Mouse (Mus musculus): ENCODE data around the gene Sart1. TPM values are rescaled to one million over a fixed set of nuclear protein-coding genes. Genes with fewer than 3 reads are reported as not detected.

Sart1 gene
- 100 to 1,000 TPM in 1 of 2 experiments, 10 to 100 TPM in 1; 98.7 to 123 TPM for total RNA-seq (2021)
- long read RNA-seq, experiment 1, full-length matches to known transcripts: 67 of 99 reads
- long read RNA-seq, experiment 1, partial matches to known transcripts: 19 of 99 reads
- long read RNA-seq, experiment 1, other reads (novel, unspliced or antisense): 13 of 99 reads
- long read RNA-seq, experiment 2, full-length matches to known transcripts: 174 of 231 reads
- long read RNA-seq, experiment 2, partial matches to known transcripts: 21 of 231 reads
- long read RNA-seq, experiment 2, other reads (novel, unspliced or antisense): 36 of 231 reads

DNA sequence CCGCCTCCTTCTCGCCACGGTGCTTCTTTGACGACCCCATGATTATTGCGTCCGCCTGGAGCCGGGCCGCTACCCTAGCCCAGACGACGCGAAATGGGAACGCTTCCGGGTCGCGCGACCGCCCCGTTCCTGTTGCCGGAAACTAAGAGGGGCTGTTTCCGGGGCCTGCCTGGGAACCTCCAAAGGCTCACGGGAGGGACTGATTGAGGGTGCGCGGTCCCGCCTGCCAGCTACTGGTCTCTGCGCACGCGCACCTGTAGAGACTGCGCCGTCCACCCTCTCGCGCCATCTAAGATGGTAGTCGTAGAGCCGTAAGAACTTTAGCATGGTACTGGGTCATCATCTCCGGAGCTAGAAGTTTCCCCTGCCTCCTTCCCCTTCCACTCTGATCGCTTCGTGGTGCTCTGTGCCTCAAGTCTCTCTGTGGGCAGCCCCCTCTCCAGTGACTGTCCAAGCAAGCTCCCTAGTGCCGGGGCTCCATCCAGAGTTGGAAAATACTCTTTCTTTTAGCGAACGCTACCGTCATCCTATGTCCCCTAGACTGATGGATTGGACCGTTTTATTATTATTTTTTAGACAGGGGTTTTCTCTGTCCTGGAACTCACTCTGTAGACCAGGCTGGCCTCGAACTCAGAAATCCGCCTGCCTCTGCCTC is at the start of gene Sart1:
Gene Sart1, minus strand, starts transcription at position 116 of the 655 bp plus-strand sequence.
- peak; percentile 86 to 90 for DNase-seq (ENCODE audit: low spot score in 2 of 2)

DNA sequence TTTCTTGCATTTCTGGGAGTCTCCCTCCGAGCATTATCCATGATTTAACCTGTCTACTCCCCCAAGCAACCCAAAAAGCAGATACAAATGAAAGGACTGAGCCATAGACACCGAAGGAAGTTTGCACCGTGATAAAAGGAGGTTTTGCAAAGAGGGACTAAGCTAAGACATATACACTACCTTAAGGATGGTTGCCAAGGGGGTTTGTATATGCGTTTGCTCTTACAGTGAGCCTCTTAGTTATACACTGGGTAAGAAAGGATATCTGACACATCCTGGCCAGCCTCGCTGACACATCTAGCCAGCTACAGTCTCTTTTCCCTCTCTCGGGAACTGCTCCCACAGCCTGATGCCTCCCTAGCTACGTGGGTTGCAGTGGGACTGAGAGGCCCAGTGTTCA is 45.4 kb upstream of the Sart1 start:
- no peak for DNase-seq (ENCODE audit: low spot score in 2 of 2)

DNA sequence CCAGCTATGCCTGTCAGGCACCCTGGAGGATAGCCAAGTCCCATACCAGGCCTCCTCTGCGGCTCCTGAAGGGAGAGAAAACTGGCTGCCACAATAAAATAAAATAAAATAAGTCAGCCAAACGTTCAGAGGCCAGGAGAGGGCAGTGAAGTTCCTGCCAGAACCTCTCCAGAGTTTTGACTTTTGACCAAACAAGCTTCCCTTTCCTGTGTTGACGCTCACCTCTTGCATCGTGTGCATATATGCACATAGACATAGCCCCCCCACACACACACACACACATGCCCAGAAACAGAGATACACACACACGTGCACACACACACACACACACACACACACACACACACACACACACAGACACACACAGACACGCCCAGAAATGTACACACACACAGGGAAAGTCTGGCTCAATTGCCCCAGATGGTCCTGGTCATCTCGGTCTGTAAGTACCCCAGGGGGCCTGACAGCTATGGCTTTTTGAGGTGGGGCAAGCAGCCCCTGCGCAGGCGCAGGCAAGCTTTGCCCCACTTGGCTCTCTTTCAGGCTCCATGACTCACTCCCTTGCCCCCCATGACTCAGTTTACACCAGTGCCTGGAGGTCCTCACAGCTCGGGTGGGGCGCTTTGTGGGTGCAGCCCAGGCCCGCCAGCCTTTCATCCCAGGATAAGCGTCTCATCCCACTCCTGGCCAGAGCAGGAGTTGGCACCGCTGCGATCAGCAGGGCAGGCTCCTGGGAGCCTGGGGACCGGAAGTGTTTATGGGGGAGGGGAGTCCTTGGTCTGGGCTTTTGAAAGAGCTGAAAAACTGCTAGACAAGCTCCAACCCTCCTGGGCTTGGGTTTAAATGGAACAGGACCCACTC is 44.7 kb upstream of the Sart1 start:
- peak in 1 of 2 experiments; percentile 29 for DNase-seq (ENCODE audit: low spot score in 2 of 2)

DNA sequence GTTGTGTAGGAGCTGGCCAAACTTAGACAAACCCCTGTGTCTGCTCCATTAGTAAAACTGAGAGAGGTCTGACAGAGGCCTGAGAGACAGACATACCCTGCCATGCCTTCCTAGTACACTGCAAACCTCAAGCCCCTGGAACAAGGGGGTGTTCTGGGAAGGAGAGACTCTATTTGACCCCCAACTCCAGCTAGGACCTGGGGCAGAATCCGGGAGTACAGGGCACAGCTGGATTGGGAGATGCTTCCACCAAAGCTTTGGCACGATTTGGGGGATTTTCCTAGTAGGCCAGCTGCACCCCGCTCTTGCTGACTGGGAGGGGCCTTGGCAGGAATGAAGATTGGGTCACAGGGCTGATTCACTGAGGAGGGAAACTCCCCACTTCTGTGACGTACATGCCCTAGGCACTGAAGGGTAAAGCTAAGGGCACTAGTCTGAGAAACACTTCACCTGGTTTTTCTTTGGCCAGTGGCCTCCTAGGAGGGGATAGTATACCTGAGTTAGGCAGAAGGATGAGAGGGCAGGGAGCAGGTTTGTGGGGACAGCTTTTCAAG is 43.5 kb upstream of the Sart1 start:
- no peak for DNase-seq (ENCODE audit: low spot score in 2 of 2)

DNA sequence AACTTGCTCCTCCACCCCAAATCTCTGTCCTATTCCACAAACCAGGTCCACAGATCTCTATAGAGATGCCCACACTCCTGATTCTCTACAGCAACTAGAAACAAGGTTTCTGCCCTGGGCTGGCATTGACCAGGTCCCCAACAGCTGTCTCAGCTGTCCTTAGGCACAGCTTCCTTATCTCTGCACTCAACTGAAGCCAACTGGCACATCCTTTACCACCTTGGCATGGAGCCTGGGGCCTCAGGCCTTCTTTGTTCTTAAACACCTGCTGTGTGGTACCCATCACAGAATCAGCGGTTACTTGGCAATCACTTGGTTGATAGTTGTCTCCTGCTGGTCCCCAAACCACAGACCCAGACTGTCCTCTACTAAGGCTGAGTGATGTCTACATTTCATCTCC is 41.9 kb upstream of the Sart1 start:
- DNase-seq (ENCODE audit: low spot score in 2 of 2): no peak

DNA sequence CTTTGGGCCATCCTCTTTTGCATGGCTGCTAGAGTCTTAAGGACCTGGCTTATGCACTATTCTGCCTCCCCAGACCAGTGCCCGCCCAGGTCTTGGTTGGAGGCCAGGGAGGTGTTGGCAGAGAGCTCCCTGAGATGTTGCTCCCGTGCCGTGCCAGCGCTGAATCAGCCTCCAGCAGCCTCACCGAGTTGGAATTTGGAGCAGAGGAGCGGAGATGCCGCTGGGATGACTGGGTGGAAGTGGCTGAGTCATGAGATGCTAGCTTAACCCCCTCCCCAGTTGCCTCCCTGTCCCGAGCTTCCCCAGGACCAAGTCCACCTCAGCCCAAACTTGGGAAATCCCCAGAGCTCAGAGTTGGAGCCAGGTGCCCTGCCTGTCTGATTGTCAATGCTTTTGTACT is 41.3 kb upstream of the Sart1 start:
- DNase-seq (ENCODE audit: low spot score in 2 of 2): peak in 1 of 2 experiments; percentile 43

DNA sequence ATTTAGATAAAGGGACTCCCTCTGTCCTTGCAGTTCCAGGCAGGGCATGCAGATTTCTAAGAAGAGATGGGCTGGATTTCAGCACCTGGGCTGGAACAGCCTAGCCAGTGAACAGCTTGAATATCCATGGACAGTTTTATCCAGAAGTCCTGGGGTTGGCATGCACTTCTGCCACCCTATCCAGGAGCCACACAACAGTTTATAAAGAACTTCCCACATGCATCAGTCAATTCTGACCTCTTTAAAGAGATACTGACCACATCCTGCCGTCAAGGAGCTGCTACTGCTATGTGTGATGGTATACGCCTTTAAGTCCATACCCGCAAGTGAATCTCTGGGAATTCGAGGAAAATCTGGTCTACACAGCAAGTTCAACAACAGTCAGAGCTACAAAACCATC is 40.7 kb upstream of the Sart1 start:
- DNase-seq (ENCODE audit: low spot score in 2 of 2): no peak

DNA sequence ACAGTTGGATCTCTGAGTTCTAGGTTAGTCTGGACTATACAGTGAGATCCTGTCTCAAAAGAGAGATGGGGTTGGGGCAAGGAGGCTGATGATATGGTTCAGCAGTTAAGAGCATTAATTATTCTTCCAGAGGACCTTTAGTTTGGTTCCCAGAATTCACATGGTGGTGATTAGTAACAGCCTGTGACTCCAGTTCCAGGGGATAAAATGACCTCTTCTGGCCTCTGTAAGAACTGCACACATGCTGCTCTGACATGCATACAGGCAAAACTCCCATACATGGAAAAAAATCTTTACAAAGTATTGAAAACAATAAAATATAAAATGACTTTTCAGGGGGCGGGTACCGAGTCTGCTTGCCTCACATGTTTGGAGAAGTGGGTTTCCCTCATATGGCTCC is 39.6 kb upstream of the Sart1 start:
- DNase-seq (ENCODE audit: low spot score in 2 of 2): no peak

DNA sequence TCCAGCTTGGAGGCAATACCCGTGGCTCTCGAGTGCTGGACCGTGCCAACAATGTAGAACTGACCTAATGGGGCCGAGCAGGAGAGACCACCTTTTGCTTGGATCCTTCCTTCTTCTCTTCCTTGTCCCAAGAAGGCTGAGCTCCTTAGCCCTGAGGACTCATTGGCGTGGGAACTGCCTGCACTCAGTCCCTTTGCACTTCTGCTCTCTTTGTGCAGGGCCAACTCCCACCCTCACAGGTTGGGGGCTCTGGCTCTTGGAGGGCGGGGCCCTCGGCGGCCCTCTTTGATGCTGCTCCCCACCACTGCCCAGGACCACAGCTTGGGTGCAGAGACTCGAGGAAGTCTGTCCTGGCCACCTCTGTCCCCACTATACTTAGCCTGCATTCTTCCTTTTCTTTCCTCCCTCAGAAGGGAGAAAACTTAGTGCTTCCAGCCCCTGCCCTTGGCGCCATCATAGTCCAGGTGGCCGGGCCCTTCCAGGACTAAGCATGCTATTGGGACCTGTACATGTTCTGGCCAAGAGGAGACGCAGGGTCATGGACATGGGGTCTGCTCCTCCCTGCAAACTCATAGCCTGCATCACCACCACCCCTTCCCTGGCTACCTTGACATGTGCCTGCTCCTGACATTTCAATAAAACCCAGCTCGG is 38.3 kb upstream of the Sart1 start:
- no peak for DNase-seq (ENCODE audit: low spot score in 2 of 2)

DNA sequence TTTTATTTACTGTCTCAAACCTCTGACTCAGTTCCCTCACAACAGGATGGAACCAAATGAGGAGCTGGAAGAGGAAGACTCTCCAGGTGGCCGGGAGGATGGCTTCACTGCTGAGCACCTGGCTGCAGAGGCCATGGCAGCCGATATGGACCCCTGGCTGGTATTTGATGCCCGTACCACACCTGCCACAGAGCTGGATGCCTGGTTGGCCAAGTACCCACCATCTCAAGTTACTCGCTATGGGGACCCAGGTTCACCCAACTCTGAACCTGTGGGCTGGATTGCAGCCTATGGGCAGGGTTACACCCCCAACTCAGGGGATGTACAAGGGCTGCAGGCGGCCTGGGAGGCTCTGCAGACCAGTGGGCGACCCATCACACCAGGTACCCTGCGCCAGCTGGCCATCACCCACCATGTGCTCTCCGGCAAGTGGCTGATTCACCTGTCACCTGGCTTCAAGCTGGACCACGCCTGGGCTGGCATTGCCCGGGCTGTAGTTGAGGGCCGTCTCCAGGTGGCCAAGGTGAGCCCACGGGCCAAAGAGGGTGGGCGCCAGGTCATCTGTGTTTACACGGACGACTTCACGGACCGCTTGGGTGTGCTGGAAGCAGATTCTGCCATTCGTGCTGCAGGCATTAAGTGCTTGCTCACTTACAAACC is 37.5 kb upstream of the Sart1 start:
- DNase-seq (ENCODE audit: low spot score in 2 of 2): no peak

DNA sequence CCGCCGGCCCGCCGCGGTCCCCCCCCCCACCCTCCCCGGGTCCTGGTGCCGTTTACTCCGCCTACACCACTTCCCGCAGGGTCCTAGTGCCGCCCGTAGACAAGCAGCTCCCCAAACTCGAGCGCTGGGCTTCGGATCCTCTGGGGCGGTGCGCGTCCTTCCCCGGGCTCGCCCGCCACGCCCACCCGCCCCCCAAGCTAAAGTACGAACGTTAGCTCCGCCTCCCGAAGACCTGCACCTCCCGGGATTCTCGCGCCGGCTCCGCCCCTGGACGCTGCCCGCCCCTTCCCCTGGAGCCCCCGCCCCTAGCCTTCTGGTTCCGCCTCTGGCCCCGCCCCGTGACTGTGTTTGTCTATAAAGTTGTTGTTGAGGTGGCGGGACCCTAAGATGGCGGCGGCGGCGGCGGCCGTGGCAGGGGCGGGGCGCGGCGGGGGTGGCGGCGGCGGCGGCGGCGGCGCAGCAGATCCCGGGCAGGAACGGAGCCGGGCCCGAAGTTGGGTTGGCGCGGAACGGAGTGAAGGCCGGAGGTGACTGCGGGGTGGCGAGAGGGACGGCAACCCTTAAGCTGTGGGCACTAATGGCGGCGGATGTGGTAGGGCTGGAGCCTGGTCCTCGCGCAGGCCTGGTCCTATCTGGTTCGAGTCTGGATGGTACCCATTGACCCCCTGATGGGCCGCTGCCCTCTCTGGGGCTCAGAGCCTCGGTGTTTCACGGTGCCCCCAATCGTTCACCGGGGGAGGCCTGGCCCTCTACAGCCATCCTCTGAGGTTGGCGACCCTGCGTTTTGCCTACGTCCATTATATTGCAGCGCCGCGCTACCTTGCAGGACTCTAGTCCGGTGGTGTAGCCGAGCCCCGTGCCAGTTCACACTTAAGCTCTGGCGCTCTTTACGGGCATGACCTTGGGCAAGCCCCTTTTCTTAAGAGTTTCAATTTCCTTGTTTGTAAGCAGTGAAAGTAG is 36.6 kb upstream of the Sart1 start, which contains the start of the genes Drap1 and AI837181:
Gene Drap1, minus strand, starts transcription at position 198 of the 960 bp plus-strand sequence.
Gene AI837181, plus strand, starts transcription at position 363 of the 960 bp plus-strand sequence.
- DNase-seq (ENCODE audit: low spot score in 2 of 2): peak; percentile 90 to 98

DNA sequence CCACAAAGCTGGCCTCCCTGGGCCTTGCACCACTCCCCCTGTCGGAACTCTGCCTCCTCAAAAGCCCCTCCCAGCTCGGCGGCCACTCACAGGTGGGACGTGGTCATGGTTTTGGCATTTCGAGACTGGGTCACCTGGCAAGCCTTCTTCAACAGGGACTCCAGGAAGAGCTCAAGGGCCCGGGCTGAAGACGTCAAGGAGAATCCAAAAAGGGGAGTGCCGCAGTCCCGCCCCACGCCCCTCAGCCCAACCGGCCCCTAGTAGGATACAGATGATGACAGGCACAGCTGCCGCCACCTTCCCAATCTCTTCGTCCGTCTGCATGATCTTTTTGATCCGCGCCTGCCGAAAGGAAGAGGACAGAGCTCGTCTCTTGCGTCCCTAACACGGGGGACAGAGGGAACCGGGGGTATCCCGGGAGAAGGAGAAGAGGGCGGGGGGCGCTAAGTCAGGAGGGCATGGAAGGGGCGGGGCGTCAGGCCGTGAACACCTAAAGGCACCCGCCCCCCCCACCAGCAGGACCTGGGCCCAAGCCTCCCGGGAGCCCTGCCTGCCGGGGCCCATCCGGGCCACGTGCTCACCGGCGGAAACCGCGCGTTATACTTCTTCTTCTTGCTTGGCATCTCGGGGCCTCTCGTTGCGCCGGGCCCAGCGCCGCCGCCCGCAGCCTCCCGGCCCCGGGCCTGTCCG is 35.7 kb upstream of the Sart1 start:
- DNase-seq (ENCODE audit: low spot score in 2 of 2): peak; percentile 46 to 51

DNA sequence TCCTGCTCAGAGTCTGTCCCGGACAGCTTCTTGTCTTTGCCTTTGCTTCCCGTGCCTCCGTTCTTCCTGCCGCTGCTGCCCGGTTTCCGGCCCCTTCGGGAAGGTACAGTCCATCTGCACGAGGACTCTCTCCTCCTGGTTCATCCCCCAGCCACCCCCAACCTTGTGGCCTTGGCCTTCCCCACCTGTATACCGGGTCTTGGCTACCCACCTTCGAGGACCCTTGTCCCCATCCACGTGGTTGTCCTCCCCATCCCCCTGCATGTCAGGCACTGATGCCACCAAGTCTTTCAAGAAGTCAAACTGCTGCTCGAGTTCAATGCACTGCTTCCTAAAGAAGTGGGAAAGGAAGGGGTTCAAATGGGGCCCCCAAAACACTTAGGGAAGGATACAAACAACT is 35.1 kb upstream of the Sart1 start:
- DNase-seq (ENCODE audit: low spot score in 2 of 2): no peak

DNA sequence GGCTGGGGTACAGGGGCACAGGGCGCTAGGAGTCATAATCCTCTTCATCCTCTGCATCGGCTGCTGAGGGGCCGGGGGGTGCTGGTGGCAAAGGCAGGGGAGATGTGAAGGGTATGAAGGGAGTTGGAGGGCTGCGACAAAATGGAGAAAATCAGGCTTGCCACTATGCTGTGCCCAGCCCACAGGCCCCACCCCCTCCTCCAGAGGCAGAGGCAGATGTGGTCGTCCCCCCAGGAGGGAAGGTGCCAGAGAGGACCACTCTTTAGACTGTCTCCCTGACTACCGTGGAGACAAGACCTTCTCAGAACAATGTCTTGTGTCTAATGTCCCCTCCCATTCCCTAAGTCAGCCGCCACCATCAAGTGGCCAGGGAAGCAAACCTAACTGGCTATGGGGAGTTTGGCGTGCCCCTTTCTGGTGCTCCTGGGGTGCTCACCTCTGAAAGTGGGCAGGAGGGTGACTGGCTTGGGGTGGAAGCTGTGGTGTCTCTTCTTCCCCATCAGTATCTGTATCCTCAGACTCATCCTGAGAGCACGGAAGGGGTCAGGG is 34.5 kb upstream of the Sart1 start:
- DNase-seq (ENCODE audit: low spot score in 2 of 2): no peak

DNA sequence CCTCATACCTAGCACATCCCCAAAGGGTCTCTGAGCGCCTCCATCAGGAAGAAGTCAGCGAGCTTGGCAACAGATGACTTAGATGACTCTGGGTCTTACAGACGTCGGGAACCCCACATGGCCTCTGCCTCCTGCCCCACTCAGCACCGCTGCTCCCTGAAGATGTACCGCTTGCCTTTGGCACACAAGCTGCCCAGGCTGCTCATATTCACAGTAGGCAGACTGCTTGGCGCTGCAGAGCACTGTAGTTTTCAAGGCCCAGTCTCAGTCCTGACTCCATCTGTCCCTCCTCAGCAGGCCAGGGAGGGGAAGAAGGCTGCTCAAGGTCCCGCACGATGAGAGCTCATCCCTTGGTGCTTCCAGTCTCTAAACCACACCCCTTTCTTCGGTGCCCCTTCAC is 33.8 kb upstream of the Sart1 start:
- no peak for DNase-seq (ENCODE audit: low spot score in 2 of 2)

DNA sequence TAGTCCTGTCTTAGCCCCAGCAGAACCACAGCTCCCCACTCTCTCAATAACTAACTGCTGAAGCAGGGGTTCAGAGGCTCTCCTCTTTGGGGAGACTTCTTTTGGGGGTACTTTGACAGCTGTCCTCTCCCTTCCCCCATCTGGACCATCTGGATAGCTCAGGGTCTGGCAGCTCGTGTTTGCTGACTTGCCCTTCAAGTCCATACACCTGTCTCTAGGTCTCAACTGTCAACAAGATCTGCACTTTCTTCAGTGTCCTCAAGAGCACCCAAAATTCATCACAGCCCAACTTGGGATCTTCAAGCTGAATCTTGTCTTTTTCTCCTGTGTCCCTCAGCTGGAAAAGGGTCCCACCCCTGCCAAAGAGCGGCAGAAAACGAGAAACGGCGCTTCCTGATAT is 33.3 kb upstream of the Sart1 start:
- no peak for DNase-seq (ENCODE audit: low spot score in 2 of 2)

DNA sequence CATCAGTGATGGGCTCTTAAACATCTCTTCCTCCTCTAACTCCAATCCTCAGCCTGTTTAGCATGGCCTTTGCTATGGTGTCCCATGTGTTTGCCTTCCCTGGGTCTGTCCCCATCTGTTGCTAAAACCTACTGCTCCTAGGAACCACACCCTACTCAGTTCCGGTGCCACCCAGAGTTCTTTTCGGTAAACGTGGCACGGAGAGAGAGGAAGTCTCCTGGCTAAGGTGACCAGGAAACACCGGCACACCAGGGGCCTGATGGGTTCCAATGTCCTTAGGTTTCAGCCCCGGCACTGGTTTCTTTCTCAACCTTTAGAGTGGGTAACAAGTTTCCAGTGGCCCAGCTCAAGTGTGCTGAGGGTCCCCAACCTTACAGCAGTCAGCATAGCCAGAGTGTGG is 32.1 kb upstream of the Sart1 start:
- no peak for DNase-seq (ENCODE audit: low spot score in 2 of 2)

DNA sequence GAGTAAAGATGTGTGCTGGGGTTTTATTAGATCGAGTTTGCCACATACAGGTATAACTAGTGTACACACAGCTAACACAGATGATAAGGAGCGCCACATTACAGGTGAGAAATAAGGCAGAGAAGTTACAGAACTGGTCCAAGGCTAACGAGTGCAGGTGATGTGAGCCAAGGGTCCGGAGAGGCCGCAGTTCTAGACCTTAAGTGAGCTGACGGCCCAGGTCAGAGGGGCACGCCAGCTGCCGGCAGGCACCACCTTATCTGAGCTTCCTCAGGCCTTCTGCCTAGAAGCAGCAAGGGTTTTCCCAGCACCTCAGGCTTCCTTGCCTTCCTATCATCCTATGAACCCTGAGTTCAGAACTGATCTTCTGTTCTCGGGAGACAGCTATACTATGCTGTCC is 31.1 kb upstream of the Sart1 start:
- DNase-seq (ENCODE audit: low spot score in 2 of 2): no peak
